Mouse (Mus musculus) cerebral cortex, adult 2 months (tissue): ENCODE results near the gene Jph4.

Experiments
- WGBS: fragments of 180-500 bp; shearing (Covaris S2); methylation state at CpG from one replicate; pipeline ENCODE4 v1.1.7; 2018; 5-methylcytosine and 5-hydroxymethylcytosine counted together

The Jph4 gene

DNA sequence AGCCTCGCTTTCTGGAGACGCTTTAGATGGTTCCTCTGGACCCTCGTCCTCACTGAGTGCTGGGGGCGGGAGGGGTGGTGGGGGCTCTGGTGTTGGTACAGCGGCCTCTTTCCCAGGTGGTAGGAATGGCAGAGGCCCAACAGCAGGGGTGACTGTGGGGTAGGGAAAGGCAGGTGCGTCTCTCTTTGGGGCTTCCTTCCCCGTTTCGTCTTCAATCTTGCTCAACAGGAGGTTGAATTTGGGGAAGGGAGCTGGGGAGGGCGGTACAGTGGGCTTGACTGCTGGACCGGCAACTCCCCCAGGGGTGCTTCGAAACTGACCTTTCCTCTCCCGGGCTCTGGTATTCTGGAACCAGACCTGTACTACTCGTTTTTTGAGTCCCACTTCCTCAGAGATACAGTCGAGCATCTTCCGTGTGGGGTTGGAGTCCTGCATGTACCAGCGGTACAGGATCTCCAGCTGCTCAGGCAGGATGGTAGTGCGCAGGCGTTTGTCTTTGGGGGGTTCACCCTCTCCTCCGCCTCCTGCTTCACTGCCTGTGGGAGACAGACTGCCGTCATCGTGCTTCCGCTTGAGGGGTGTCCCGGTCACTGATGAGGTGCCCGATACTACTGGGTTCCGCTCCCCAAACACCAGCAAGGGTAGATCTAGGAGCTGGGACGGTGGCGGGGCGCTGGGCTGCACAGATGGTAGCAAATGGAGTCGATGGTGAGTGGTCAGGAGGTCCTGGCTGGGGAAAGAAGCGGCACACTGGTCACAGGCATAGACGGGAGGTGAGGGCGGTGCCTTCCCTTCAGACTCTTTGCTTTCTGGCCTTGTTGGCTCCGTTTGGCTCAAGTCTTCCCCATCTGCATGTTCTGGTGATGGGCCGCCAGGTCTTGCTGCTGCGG, 52.0 kb downstream of the Jph4 start:
- WGBS = 74% methylated on average over 35 of the region's 35 CpGs

GRCm38 (mm10) chr14:55063581-55064381, 53.0 kb downstream of the Jph4 start:
- 69% methylated on average over 22 of the region's 22 CpGs for WGBS

GRCm38 (mm10) chr14:55063117-55063516, 53.6 kb downstream of the Jph4 start:
- WGBS = 84% methylated on average over 5 of the region's 5 CpGs

DNA sequence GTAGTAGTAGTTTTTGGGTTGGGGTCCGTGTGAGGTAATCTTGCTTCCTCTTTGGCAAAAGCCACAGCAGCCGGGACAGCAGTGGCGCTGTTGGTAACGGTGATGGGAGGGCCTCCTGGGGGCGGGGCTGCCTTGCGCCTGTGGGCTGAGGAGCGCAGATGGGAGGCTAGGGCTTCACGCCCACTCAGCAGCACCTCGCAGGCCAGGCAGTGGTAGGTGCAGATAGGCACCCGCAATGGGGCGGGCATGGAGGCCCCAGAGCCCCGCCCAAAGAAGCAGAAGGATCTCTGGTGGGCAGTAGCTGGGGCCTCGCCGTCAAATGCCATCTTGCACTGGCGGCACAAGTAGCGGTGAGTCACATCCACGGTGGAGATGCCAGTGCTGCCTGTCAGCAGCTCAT, 54.1 kb downstream of the Jph4 start:
- 18% methylated on average over 17 of the region's 17 CpGs for WGBS

- WGBS = 50% methylated on average over 7 of the region's 7 CpGs
Measured at GRCm38 (mm10) chr14:55061845-55062244, 54.9 kb downstream of the Jph4 start.

GRCm38 (mm10) chr14:55059931-55060330, 56.8 kb downstream of the Jph4 start:
- 60% methylated on average over 5 of the region's 5 CpGs for WGBS

DNA sequence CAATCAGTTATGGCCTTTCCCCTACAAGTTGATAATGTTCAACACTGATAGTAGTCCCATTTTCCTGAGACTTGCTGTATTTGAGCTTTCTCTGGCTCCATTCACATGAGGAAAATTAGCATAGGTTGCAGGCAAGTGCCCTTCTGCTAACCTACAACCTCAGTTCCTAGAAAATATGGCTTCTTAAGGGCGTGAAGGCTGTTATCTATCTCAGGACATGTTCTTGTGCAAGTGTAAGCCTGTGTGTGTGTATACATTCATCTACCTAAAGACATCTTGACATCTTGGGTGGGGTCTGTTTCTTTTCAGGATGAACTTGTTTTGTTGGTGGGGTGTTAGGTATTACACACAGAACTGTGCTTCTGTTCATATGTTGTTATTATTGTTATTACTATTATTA, 57.7 kb downstream of the Jph4 start:
- 97% methylated on average over 1 of the region's 1 CpGs for WGBS
